Mouse (Mus musculus) small intestine, adult 2 months (tissue): Measurements from ENCODE around the gene Csf1. TPM values are rescaled to one million over a fixed set of nuclear protein-coding genes. Genes with fewer than 3 reads are reported as not detected.

Source experiments
- H3K27ac ChIP-seq: fragments of 200-500 bp; 2 replicates; pipeline ENCODE4 v1.5.1; 2012; ENCODE audit warnings: low read depth, low read length, control low read depth, inconsistent platforms; ENCODE audit not compliant: insufficient read depth
- H3K27me3 ChIP-seq: fragments of 200-500 bp; 2 replicates; pipeline ENCODE4 v1.6.1; 2012; ENCODE audit warnings: mild to moderate bottlenecking, moderate library complexity, low read length, inconsistent platforms; ENCODE audit not compliant: control insufficient read depth, insufficient read depth
- H3K36me3 ChIP-seq: fragments of 200-500 bp; 2 replicates; pipeline ENCODE4 v1.6.1; 2012; ENCODE audit warnings: mild to moderate bottlenecking, low read length, control low read depth, inconsistent platforms; ENCODE audit not compliant: control insufficient read depth, insufficient read depth
- H3K4me1 ChIP-seq: fragments of 200-500 bp; 2 replicates; pipeline ENCODE4 v1.6.1; 2012; ENCODE audit warnings: low read length, inconsistent platforms, mixed read lengths; ENCODE audit not compliant: control insufficient read depth, insufficient read depth, insufficient read length
- H3K4me3 ChIP-seq: fragments of 200-500 bp; 2 replicates; pipeline ENCODE4 v1.5.1; 2012; ENCODE audit warnings: low read depth, mild to moderate bottlenecking, control low read depth, inconsistent platforms, low read length, moderate library complexity
- CTCF ChIP-seq: fragments of 200-500 bp; IDR thresholded peaks from 2 replicates; pipeline ENCODE4 v1.5.1; 2012; ENCODE audit warnings: low read depth, mild to moderate bottlenecking, control low read depth, inconsistent platforms, low read length, moderate library complexity, mixed read lengths; ENCODE audit not compliant: insufficient replicate concordance, insufficient read length; ENCODE audit errors: extremely low read depth
- POLR2A ChIP-seq: fragments of 200-500 bp; IDR thresholded peaks from 2 replicates; pipeline ENCODE4 v1.6.1; 2012; ENCODE audit warnings: low read depth, mild to moderate bottlenecking, control low read depth, inconsistent platforms, low read length, moderate library complexity
- WGBS: fragments of 180-500 bp; shearing (Covaris S2); methylation state at CpG from one replicate; pipeline ENCODE4 v1.1.7; 2018; 5-methylcytosine and 5-hydroxymethylcytosine counted together
- polyA plus RNA-seq: library from polyadenylated mRNA; depleted of rRNA; stranded (reverse); fragments of >200 nt; gene quantifications from 2 replicates; pipeline ENCODE4 v1.2.3, GENCODE M21; 2012

The Csf1 gene
- polyA plus RNA-seq, 1 experiment = 9.7 TPM

- H3K4me3 ChIP-seq = no peak overlapping the region
- H3K27ac ChIP-seq = no peak overlapping the region
- no peak for TF ChIP-seq CTCF
- TF ChIP-seq POLR2A = no peak
- no peaks in the 10 kb centered on the region for H3K27me3 ChIP-seq
- peaks cover 22% of the 10 kb centered on the region for H3K4me1 ChIP-seq
- WGBS = 75% methylated on average over 3 of the region's 3 CpGs
- H3K36me3 ChIP-seq = no peaks in the 10 kb centered on the region
Measured at GRCm38 (mm10) chr3:107788885-107789284, 28.6 kb upstream of the Csf1 start.

- TF ChIP-seq POLR2A (no peak), CTCF (no peak)
- H3K4me3 ChIP-seq = no peak overlapping the region
- 84% methylated on average over 15 of the region's 15 CpGs for WGBS
- no peaks in the 10 kb centered on the region for H3K27me3 ChIP-seq
- no peaks in the 10 kb centered on the region for H3K36me3 ChIP-seq
- H3K27ac ChIP-seq = no peak overlapping the region; the same call in 1 of the 2 replicates
- peaks cover 17% of the 10 kb centered on the region for H3K4me1 ChIP-seq
Measured at GRCm38 (mm10) chr3:107787613-107788501, 27.6 kb upstream of the Csf1 start.

GRCm38 (mm10) chr3:107786980-107787612 lies 26.8 kb upstream of the Csf1 start:
- Histone ChIP-seq H3K4me1 (peaks cover 17% of the 10 kb centered on the region), H3K36me3 (no peaks in the 10 kb centered on the region), H3K27me3 (no peaks in the 10 kb centered on the region), H3K27ac (no peak overlapping the region; the same call in 1 of the 2 replicates), H3K4me3 (no peak overlapping the region)
- 59% methylated on average over 11 of the region's 11 CpGs for WGBS
- TF ChIP-seq CTCF = no peak
- TF ChIP-seq POLR2A = no peak

GRCm38 (mm10) chr3:107786344-107786743 lies 26.1 kb upstream of the Csf1 start:
- Histone ChIP-seq H3K27me3 (no peaks in the 10 kb centered on the region), H3K27ac (no peak overlapping the region), H3K4me1 (peaks cover 17% of the 10 kb centered on the region), H3K36me3 (no peaks in the 10 kb centered on the region), H3K4me3 (no peak overlapping the region)
- TF ChIP-seq POLR2A (no peak), CTCF (no peak)
- WGBS = 91% methylated on average over 1 of the region's 1 CpGs

- no peaks in the 10 kb centered on the region for H3K36me3 ChIP-seq
- H3K27me3 ChIP-seq = no peaks in the 10 kb centered on the region
- 74% methylated on average over 4 of the region's 4 CpGs for WGBS
- H3K27ac ChIP-seq = no peak overlapping the region
- TF ChIP-seq POLR2A (no peak), CTCF (no peak)
- no peak overlapping the region for H3K4me3 ChIP-seq
- peaks cover 13% of the 10 kb centered on the region for H3K4me1 ChIP-seq
Measured at GRCm38 (mm10) chr3:107785546-107785945, 25.3 kb upstream of the Csf1 start.

- Histone ChIP-seq H3K4me1 (peaks cover 5% of the 10 kb centered on the region), H3K36me3 (no peaks in the 10 kb centered on the region), H3K27ac (no peak overlapping the region), H3K27me3 (no peaks in the 10 kb centered on the region), H3K4me3 (no peak overlapping the region)
- WGBS = 88% methylated on average over 3 of the region's 3 CpGs
- no peak for TF ChIP-seq POLR2A
- no peak for TF ChIP-seq CTCF
Measured at GRCm38 (mm10) chr3:107783315-107783714, 23.0 kb upstream of the Csf1 start.

GRCm38 (mm10) chr3:107781304-107781703 lies 21.0 kb upstream of the Csf1 start:
- TF ChIP-seq POLR2A (no peak), CTCF (no peak)
- Histone ChIP-seq H3K4me3 (no peak overlapping the region), H3K27ac (no peak overlapping the region), H3K4me1 (peaks cover under 1% of the 10 kb centered on the region; the same call in 1 of the 2 replicates), H3K27me3 (peaks cover 4% of the 10 kb centered on the region; the same call in 1 of the 2 replicates), H3K36me3 (no peaks in the 10 kb centered on the region)
- WGBS = 86% methylated on average over 5 of the region's 5 CpGs
